Mouse (Mus musculus): Measurements from ENCODE around the gene Cntd1.

Cntd1 gene

DNA sequence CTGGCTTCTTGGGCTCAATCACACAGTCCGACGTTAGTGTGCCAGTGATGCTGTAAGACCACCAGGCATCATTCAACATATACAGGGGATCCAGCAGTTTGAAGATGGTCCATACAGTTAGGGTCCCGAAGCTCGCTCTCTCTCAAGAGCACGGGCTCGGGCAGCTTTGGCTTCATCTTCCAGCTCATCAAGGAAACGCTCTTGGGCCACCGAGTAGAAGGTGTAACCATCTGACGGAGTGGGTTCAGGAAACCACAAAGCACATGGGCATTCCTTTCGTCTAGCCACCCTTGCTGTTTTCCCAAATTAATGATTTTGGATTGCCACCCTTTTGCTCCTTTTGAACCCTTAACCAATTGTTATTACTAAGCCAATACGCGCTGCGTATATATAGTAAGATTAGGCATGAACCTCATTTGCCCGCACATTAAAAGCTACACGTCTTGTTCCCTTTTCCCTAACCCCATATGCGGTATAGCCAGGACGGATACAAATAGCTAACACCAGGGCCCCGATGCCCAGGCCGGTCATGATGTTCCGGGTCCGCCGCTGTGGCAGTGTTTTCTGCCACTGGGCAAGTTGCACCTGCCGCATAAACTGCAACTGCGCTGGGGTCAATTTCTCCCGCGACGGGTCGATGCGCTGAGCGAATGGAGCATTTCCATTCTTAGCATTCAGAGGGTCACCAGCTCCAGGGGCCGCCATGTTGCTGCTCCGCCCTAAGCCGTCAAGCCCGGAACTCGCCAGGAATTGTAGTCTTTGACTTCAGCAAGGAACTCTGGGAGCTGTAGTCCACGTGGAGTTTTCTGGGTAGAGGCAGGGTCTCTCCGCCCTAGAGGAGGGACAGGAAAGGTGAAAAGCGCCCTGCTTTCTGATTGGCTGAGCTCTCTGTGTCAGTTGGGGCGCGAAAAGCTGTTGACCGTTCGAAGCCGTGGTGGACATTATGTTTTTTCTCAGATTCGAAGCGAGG lies at the start of gene Cntd1, which contains the start of gene Coa3:
TSS of gene Cntd1 (plus strand) at position 790 of the 970 bp plus-strand sequence.
TSS of gene Coa3 (minus strand) at position 892 of the 970 bp plus-strand sequence.
- peak; percentile 89 to 93 for DNase-seq

GRCm38 (mm10) chr11:101229361-101229900 lies 49.4 kb upstream of the Cntd1 start:
- peak; percentile 52 to 62 for DNase-seq

GRCm38 (mm10) chr11:101230061-101230511 lies 48.7 kb upstream of the Cntd1 start:
- peak in 1 of 2 experiments; percentile 75 for DNase-seq

- DNase-seq, result no peak
Observed at GRCm38 (mm10) chr11:101230526-101230925, 48.3 kb upstream of the Cntd1 start.

DNA sequence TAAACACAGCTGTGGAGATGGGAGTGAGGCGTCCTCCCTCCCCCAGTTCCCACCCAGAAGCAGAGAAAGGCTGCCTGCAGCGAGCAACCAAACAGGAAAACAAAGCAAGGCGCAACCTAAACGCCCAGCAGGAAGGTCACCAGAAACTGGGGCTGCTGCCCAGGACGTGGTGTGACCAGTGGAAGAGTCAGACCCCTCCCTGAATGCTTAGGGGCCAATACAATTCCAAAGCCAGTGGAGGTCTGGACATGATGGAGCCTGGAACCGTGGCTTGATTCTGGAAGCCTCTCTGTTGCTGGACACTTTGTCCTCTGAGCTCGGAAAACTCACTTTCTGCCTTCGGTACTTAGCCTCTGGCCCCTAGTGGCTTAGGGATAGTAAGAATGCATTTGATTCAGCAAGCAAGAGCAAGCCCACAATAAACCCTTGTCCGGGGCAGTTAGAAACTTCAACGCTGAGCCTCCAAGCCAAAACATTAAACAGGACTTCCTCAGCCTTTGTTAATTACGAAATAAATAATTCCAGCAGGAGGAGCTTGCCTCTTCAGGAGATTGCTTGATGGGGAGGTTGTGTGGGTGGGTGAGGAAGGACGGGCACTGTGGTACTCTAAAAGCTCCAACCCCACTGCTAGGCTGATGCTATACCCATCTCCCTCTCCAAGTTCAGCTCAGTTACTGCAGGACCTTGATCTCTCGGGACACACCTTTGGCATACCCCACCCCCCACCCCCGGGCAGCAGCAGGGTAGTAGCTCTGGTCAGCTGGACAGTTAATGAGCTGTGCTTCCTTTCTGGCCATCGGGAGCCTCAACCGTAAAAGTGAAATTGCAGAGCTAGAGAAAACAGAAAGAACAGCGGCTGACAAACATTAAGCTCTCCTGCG lies 47.6 kb upstream of the Cntd1 start:
- peak; percentile 85 to 90 for DNase-seq

GRCm38 (mm10) chr11:101232010-101232839 lies 46.6 kb upstream of the Cntd1 start:
- peak; percentile 74 to 85 for DNase-seq

GRCm38 (mm10) chr11:101233240-101233639 lies 45.6 kb upstream of the Cntd1 start:
- no peak for DNase-seq

DNA sequence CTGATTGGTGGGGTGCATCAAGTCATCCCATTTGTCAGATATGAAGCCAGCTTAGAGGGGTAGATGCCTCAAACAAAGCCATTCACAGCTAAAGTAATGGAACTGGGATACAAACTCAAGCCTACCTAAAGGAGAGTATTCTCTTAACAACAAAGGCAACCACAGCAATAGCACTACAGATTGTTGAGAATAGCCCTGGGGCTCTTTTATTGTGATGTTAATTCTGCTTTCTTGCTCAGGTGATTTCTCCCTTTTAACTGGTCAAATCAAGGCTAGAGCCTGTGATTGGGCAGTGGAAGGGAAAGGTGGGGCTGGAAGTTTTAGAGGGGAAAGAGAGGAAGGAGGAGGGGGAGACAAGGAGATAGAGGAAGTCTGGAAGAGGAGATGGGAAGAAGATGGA lies 44.7 kb upstream of the Cntd1 start:
- no peak for DNase-seq

GRCm38 (mm10) chr11:101235429-101235828 lies 43.4 kb upstream of the Cntd1 start:
- no peak for DNase-seq

GRCm38 (mm10) chr11:101236782-101237181 lies 42.0 kb upstream of the Cntd1 start:
- DNase-seq, result no peak

DNA sequence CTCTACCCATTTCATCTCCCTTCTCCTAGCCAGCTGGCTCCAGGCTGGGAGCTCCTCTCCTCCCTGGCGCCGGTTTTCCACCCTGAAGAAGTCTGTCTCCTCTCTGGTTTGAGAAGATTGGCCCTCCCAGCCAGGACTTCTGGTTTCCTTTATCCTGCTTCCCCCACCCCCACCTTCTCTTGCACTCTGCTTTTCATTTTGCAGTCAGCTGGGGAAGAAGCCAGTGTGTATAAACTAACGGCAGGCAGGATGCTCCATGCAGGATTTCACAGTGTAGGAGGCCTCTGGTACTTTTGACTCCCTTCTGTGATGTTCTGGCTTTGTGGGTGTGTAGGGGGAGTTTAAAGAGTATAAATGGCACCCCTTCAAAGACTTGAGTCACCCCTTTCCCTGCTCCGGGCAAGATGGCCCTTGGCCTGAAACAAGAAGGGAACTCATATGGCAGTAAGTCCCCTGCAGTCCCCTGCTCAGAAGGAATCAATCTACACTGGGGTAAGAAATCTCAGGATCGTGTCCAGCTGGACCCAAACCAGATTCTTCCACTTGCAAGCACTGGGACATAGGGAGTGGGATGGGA lies 40.7 kb upstream of the Cntd1 start:
- no peak for DNase-seq

DNA sequence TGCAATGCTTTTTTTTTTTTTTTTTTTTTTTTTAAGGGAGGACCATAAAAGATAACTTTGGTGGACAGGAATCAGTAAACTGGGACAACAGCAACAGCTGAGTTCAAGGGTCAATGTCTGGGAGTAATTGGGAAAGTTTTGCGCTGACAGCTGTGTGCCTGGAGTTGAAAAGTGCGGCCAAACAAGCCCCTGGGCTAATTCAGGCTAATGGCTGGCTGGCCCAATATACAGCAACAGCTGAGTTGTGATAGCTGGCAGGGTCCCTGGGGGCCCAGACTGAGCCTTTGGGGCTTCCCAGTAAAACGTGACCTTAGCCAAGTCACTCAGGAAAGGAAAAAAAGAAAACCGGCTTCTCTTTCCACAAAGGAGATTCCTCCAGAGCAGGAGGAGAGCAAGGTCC lies 33.7 kb upstream of the Cntd1 start:
- peak in 1 of 2 experiments; percentile 40 for DNase-seq

DNA sequence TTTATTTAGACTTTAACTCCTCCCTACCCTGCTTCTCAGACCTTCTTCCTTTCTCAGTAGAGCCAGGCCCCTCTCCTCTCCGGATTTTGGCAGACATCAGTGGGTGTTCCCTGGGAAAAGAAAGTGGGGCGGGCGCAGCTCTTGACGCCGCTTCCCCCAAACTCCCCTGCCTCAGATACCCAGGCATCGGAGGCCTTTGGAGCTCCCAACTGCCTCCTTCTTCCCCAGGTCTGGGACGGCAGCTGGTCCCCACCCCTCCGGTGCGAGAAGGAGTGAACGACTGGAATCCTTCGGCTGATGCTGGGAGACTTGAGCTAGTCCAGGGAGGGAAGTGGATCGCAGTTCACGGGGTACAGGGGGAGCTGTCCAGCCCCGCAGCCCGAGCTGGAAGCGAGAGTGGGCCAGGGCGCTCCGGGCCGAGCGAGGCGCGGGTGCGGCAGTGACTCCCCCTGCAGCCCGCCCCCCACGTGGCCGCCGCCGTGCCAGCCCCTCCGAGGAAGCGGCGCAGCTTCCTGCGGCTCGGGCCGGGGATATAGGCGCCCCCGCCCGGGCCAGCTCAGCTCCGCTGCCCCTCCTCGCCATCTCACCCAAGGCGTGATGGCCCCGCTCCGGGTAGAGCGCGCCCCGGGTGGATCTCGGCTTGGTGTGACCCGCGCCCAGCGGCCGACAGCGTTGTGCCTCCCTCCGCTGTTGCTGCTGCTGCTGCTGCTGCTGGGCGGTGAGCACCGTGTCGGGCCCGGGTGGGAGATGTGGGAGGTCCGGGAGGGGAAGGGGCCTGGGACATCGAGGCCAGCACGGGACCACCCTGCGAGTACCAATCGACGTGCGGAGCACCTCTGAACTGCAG lies 32.7 kb upstream of the Cntd1 start, which contains the start of gene Ramp2:
TSS of gene Ramp2 (plus strand) at position 174 of the 847 bp plus-strand sequence.
- DNase-seq, result peak; percentile 78 to 85

DNA sequence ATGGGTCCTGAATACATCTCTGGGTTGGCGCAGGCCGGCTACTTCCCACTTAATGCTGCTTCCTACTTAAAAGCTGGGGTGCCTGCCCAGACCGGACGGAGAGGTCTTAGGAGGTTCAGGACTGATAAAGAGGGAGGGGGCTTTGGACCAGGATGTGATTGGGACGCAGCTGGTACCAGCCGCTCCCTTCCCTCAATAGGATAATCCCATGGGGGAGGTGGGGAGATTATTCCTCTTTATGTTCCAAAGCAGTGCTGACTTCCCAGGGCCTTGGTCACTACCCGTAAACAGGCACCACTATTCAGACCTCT lies 32.2 kb upstream of the Cntd1 start:
- no peak for DNase-seq

DNA sequence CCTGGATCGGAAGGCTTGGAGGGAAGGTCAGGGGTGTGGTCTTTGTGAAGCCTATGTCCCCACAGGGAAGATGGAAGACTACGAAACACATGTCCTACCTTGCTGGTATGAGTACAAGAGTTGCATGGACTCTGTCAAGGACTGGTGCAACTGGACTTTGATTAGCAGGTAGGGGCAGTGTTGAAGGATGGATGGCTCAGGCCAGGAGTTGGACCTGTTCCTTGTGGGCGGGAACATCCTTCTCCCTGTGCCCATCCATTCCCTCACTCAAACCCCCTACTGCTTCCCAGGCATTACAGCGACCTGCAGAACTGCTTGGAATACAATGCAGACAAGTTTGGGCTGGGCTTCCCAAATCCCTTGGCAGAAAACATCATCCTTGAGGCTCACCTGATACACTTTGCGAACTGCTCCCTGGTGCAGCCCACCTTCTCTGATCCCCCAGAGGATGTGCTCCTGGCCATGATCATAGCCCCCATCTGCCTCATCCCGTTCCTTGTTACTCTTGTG lies 31.2 kb upstream of the Cntd1 start:
- no peak for DNase-seq

GRCm38 (mm10) chr11:101248258-101248994 lies 30.4 kb upstream of the Cntd1 start:
- peak; percentile 69 to 81 for DNase-seq

GRCm38 (mm10) chr11:101251031-101251430 lies 27.8 kb upstream of the Cntd1 start:
- no peak for DNase-seq

GRCm38 (mm10) chr11:101252941-101253340 lies 25.9 kb upstream of the Cntd1 start:
- DNase-seq, result no peak

GRCm38 (mm10) chr11:101253613-101254389 lies 25.0 kb upstream of the Cntd1 start, which contains the start of gene Vps25:
Gene Vps25 (plus strand): TSS chr11:101253707.
- DNase-seq, result peak; percentile 85 to 88

Measured in lung, adult 18-20 months (tissue).